Mouse (Mus musculus) ES-Bruce4 (cell line): Measurements from ENCODE around the gene Rab30. TPM values are rescaled to one million over a fixed set of nuclear protein-coding genes. Genes with fewer than 3 reads are reported as not detected.
"Not testable (repeated sequence)": the region's sequence is repeated elsewhere in the genome, so short reads cannot be mapped to it uniquely, and the experiment has no call there.

Experiments
- H3K27ac ChIP-seq: 2 replicates; pipeline ENCODE4 v1.5.1; 2012; ENCODE audit warnings: low read length, inconsistent platforms; ENCODE audit not compliant: insufficient read depth
- H3K27me3 ChIP-seq: 2 replicates; pipeline ENCODE4 v1.6.1; 2012; ENCODE audit warnings: mild to moderate bottlenecking, low read length, inconsistent platforms; ENCODE audit not compliant: control insufficient read depth, poor library complexity, insufficient read depth, severe bottlenecking
- H3K36me3 ChIP-seq: 2 replicates; pipeline ENCODE4 v1.6.1; 2012; ENCODE audit warnings: inconsistent platforms, mild to moderate bottlenecking, low read length, moderate library complexity; ENCODE audit not compliant: control insufficient read depth, poor library complexity, insufficient read depth, severe bottlenecking
- H3K4me1 ChIP-seq: one replicate; pipeline ENCODE4 v1.8.1; 2011; ENCODE audit warnings: low read length; ENCODE audit not compliant: control insufficient read depth, insufficient read depth
- H3K4me3 ChIP-seq: 2 replicates; pipeline ENCODE4 v1.5.1; 2011; ENCODE audit warnings: low read depth, mild to moderate bottlenecking, low read length
- H3K9ac ChIP-seq: 2 replicates; pipeline ENCODE4 v1.6.1; 2012; ENCODE audit warnings: low read depth, mild to moderate bottlenecking, inconsistent platforms; ENCODE audit not compliant: poor library complexity, severe bottlenecking
- H3K9me3 ChIP-seq: replicated peaks from 2 replicates; pipeline ENCODE4 v1.6.1; 2012; ENCODE audit warnings: mild to moderate bottlenecking, low read length, inconsistent platforms; ENCODE audit not compliant: control insufficient read depth, poor library complexity, insufficient read depth, severe bottlenecking
- CTCF ChIP-seq: IDR thresholded peaks from one replicate; pipeline ENCODE4 v1.8.1; 2011; ENCODE audit warnings: low read depth, low read length
- EP300 ChIP-seq: IDR thresholded peaks from 2 replicates; pipeline ENCODE4 v1.6.1; 2011; ENCODE audit warnings: low read depth, low read length; ENCODE audit not compliant: insufficient read depth
- POLR2A ChIP-seq: IDR thresholded peaks from one replicate; pipeline ENCODE4 v1.8.1; 2011; ENCODE audit warnings: low read length; ENCODE audit not compliant: insufficient read depth
- polyA plus RNA-seq: library from polyadenylated mRNA; stranded (reverse); fragments of >200 nt; gene quantifications from 2 replicates; pipeline ENCODE4 v1.2.4, GENCODE M21; 2011; ENCODE audit warnings: low read depth; ENCODE audit not compliant: missing spikeins, insufficient read depth, insufficient read length

The Rab30 gene
- polyA plus RNA-seq, 1 experiment = 3.7 TPM

DNA sequence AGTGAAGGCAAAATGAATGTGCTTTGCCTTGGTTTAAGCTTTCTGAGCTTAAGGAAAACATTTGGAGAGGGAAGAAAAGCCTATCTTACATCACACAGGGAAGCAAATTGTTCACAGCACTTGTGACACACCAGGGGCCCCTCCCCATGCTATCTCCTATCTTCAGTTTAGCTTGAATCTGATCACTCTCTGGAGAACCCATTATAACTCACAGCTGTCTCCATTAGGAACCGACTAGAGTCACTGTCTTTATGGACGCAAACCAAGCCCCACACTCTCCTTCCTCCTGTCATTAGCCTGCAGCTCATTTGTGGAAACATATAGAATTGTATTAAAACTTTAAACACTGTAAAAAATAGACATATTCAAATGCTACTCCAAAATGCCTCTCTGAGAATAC, 31.8 kb upstream of the Rab30 start:
- Histone ChIP-seq H3K4me1 (no peaks in the 10 kb centered on the region), H3K27me3 (no peaks in the 10 kb centered on the region), H3K4me3 (no peak overlapping the region), H3K27ac (no peak overlapping the region), H3K9me3 (no peaks in the 10 kb centered on the region), H3K9ac (no peak overlapping the region), H3K36me3 (no peaks in the 10 kb centered on the region)
- no peak for TF ChIP-seq EP300
- no peak for TF ChIP-seq POLR2A
- TF ChIP-seq CTCF = no peak

DNA sequence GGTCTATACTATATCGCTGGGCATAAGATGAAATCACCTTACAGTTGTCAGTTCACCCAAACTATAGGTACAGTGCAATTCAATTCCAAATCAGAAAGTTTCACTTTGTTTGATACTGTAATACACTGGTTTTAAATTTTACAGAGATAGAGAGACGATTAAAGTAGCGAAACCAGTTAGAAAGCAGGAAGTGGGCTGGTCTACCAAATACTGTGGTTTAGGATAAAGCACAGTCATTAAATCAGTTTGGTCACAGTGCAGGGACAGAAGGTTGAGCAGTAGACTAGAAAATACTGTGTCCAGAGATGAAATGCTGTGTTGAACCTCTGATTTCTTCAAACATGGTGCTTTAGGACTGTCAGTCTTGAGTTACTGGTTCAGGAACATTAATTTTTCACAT, 29.8 kb upstream of the Rab30 start:
- TF ChIP-seq EP300 (no peak), POLR2A (no peak), CTCF (no peak)
- no peak overlapping the region for H3K4me3 ChIP-seq
- H3K27me3 ChIP-seq = no peaks in the 10 kb centered on the region
- no peaks in the 10 kb centered on the region for H3K4me1 ChIP-seq
- no peaks in the 10 kb centered on the region for H3K9me3 ChIP-seq
- H3K36me3 ChIP-seq = no peaks in the 10 kb centered on the region
- H3K9ac ChIP-seq = no peak overlapping the region
- no peak overlapping the region for H3K27ac ChIP-seq

DNA sequence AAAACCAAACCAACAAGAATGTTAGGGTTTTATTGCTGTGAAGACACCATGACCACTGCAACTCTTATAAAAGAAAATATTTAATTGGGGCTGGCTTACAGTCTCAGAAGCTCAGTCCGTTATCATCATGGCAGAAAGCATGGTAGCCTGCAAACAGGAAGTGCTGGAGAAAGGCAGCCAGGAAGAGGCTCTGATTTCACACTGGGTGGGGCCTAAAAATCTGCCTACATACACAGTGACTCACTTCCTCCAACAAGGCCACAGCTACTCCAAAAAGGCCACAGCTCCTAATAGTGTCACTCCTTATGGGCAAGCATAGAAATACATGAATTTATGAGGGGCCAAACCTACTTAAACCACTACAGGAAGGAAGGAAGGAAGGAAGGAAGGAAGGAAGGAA, 26.3 kb upstream of the Rab30 start:
- Histone ChIP-seq H3K9ac (no peak overlapping the region), H3K9me3 (no peaks in the 10 kb centered on the region), H3K4me1 (no peaks in the 10 kb centered on the region), H3K27ac (no peak overlapping the region), H3K36me3 (no peaks in the 10 kb centered on the region), H3K4me3 (no peak overlapping the region), H3K27me3 (no peaks in the 10 kb centered on the region)
- TF ChIP-seq EP300 = no peak
- TF ChIP-seq POLR2A = no peak
- TF ChIP-seq CTCF = no peak

DNA sequence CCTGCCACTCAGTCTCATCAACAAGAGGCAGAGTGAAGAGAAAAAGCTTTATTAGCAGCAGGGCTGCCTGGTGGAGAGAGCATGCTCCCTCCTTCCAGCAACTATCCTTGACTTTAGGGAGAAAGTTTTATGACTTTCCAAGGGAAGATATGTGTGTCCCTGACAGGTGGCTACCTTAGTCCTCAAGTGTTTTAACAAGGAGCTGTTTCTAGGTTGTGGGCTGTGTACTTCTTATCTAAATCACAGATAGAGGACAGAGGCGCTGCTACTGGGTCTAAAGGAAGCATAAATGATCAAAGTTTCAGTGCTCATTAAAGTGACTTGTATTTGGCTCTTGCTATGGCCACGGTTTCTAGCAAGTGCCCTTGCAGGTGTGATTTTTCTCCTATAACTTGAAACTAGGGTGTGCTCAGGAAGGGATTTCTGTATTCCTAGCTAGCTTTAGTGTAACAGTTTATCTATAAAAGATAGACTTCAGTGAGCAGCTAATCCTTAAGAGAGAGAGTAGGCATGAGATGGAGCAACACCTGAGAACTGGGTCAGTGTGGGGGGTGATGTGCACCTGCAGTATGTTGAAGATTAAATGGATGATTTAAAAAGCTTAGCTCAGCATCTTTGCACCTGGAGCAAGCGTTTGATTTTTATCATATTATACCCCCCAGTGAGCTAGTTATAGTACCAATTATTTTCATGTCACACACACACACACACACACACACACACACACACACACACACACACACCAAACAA, 21.1 kb upstream of the Rab30 start:
- Histone ChIP-seq H3K4me3 (no peak overlapping the region), H3K27me3 (no peaks in the 10 kb centered on the region), H3K9me3 (no peaks in the 10 kb centered on the region), H3K36me3 (no peaks in the 10 kb centered on the region), H3K27ac (no peak overlapping the region), H3K4me1 (no peaks in the 10 kb centered on the region), H3K9ac (no peak overlapping the region)
- TF ChIP-seq POLR2A (no peak), CTCF (no peak), EP300 (no peak)

DNA sequence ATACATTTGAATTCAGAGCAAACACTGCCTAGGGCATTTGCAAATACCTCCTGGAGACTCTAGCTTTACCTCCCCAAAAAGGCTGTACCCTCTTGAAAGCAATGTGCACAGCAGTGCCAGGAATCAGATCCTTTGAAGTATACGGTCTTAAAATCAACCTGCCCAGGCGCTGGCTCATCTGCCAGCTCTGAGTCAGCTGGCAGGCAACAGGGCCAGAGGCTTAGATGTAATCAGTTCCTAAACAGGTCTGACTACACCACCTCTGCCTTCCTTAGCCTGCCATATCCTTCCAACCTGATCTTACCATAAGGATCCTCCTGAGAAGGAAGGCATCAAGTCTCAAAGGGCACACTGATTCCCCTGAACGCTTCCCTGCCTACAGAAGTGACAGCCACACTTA, 17.7 kb upstream of the Rab30 start:
- H3K4me3 ChIP-seq = no peak overlapping the region
- H3K36me3 ChIP-seq = no peaks in the 10 kb centered on the region
- no peaks in the 10 kb centered on the region for H3K4me1 ChIP-seq
- no peak for TF ChIP-seq POLR2A
- TF ChIP-seq EP300 = no peak
- no peak for TF ChIP-seq CTCF
- no peak overlapping the region for H3K27ac ChIP-seq
- no peaks in the 10 kb centered on the region for H3K27me3 ChIP-seq
- no peaks in the 10 kb centered on the region for H3K9me3 ChIP-seq
- no peak overlapping the region for H3K9ac ChIP-seq

DNA sequence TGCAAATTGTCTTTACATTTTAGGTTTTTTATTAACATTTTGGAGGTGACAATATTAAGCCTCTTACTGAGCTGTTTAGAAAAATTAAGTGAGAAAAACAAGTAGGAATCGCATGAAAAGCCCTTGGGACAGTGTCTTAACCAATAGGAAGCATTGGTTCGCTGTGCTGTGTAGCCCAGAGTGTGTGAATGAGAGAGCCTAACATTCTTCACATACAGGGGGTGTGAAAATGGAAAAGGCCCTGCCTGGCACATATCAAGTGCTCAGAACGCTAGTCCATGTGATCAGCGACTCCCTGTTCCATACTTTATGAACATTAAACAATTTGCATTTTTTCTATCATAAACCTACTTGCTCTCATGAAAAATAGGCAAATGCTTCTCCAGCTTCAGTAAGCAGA, 17.1 kb upstream of the Rab30 start:
- Histone ChIP-seq H3K4me1 (no peaks in the 10 kb centered on the region), H3K4me3 (no peak overlapping the region), H3K36me3 (no peaks in the 10 kb centered on the region), H3K9me3 (no peaks in the 10 kb centered on the region), H3K27ac (no peak overlapping the region), H3K9ac (no peak overlapping the region), H3K27me3 (no peaks in the 10 kb centered on the region)
- TF ChIP-seq CTCF (no peak), POLR2A (no peak), EP300 (no peak)

DNA sequence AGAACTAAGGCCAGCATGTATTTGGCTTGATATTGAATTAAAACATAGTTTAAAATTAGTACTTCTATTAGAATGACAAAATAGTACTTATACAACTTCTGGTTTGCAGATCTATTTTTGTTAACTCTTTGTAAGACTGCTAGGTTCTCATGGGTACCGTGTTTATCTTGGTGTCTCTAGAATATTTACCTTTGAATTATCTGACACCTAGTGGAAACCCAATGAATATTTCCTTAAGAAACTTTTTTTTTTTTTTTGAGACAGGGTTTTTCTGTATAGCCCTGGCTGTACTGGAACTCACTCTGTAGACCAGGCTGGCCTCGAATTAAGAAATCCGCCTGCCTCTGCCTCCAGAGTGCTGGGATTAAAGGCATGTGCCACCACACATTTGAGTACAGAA, 11.8 kb upstream of the Rab30 start:
- H3K27ac ChIP-seq, H3K4me3 ChIP-seq, H3K9ac ChIP-seq, H3K4me1 ChIP-seq, H3K27me3 ChIP-seq, H3K36me3 ChIP-seq, H3K9me3 ChIP-seq: not testable (repeated sequence)
